ENCODE assay signal across 22 mouse cellular contexts in the genomic region with DNA sequence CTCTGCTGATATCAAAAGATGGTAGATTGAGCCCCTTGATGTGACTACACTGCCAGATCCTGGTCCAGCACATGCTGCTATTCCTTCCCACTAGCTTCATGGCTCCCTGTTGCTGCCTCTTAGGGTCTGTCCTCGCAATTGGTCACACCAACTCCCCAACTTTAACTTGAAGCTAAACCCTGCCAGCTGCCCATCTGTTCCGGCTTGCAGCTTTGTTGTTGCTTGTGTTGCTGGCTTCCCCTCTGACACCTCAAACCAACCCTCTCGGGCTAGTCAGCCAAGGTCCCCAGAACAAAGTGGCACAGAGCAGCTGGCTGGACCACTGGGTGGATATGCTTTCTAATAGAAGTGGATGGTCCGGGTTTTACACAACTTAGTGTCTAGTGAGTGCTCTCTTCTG.
"Had no signal": no experiment of that assay in that cellular context is flagged by ENCODE, and none has a peak within 500 bp of the region (broad histone marks: within the 10 kb centered on the region; RNA-seq: fewer than 3 reads in every experiment).

No protein-coding gene starts in this region.

- H3K4me3 ChIP-seq: heart, adult 2 months; heart, embryonic 13.5 days; heart, embryonic 15.5 days; hindbrain, embryonic 13.5 days; hindbrain, embryonic 15.5 days; kidney, embryonic 15.5 days; limb, embryonic 13.5 days; limb, embryonic 15.5 days; liver, embryonic 12.5 days had no signal

- H3K36me3 ChIP-seq: heart, embryonic 13.5 days; heart, embryonic 15.5 days; kidney, embryonic 15.5 days; limb, embryonic 13.5 days; limb, embryonic 15.5 days; liver, embryonic 12.5 days had no signal

- H3K4me1 ChIP-seq: heart, embryonic 13.5 days; heart, embryonic 15.5 days; kidney, embryonic 15.5 days; limb, embryonic 13.5 days; limb, embryonic 15.5 days; liver, embryonic 12.5 days had no signal

- H3K9me3 ChIP-seq: heart, embryonic 13.5 days; heart, embryonic 15.5 days; hindbrain, embryonic 13.5 days; hindbrain, embryonic 15.5 days; kidney, embryonic 15.5 days; limb, embryonic 13.5 days; limb, embryonic 15.5 days had no signal

- H3K27me3 ChIP-seq: heart, embryonic 15.5 days; hindbrain, embryonic 13.5 days; hindbrain, embryonic 15.5 days; kidney, embryonic 15.5 days; limb, embryonic 15.5 days; liver, embryonic 12.5 days had no signal

- H3K9ac ChIP-seq: heart, embryonic 13.5 days; heart, embryonic 15.5 days; hindbrain, embryonic 13.5 days; hindbrain, embryonic 15.5 days; kidney, embryonic 15.5 days; limb, embryonic 13.5 days; limb, embryonic 15.5 days; liver, embryonic 12.5 days; liver, embryonic 14.5 days had no signal

- H3K27ac ChIP-seq: heart, adult 2 months; heart, embryonic 13.5 days; heart, embryonic 15.5 days; hindbrain, embryonic 13.5 days; hindbrain, embryonic 15.5 days; kidney, embryonic 15.5 days; kidney, postnatal 0 days; limb, embryonic 13.5 days; limb, embryonic 15.5 days; liver, embryonic 12.5 days; liver, embryonic 14.5 days had no signal

- DNase-seq: gastrocnemius, postnatal 14 days; gastrocnemius, postnatal 36 days; heart, adult 2 months; heart, postnatal 14 days; heart, postnatal 36 days; kidney, adult 11 months; kidney, adult 2 months; kidney, adult 9 months; kidney, postnatal 14 days; kidney, postnatal 36 days had no signal

- H3K4me2 ChIP-seq: heart, embryonic 11.5 days; heart, embryonic 13.5 days; heart, embryonic 15.5 days; hindbrain, embryonic 13.5 days; hindbrain, embryonic 15.5 days; kidney, embryonic 15.5 days; limb, embryonic 13.5 days; limb, embryonic 15.5 days; liver, embryonic 12.5 days had no signal

- ATAC-seq: intestine, embryonic 16.5 days; liver, embryonic 12.5 days had no signal
